Mouse (Mus musculus): ENCODE results near the gene Sgpp1. TPM values are rescaled to one million over a fixed set of nuclear protein-coding genes. Genes with fewer than 3 reads are reported as not detected.

Sgpp1 gene
- total RNA-seq (2021), result 10 to 100 TPM; 30.2 to 32.9 TPM
- long read RNA-seq, experiment 1, transcript Sgpp1-201 (3 exons, 3,323 nt), result major isoform, 45 of 49 reads
- long read RNA-seq, experiment 1, partial matches to known transcripts, result 0 of 49 reads
- long read RNA-seq, experiment 1, other reads (novel, unspliced or antisense), result 3 of 49 reads
- long read RNA-seq, experiment 2, transcript Sgpp1-201 (3 exons, 3,323 nt), result major isoform, 37 of 38 reads
- long read RNA-seq, experiment 2, partial matches to known transcripts, result 1 of 38 reads
- long read RNA-seq, experiment 2, other reads (novel, unspliced or antisense), result 0 of 38 reads

- DNase-seq (ENCODE audit: low spot score in 2 of 2), result peak; percentile 75 to 85
These were observed at the start of gene Sgpp1 for GRCm38 (mm10) chr12:75735246-75736200. Gene Sgpp1 (minus strand): TSS chr12:75735729.

GRCm38 (mm10) chr12:75784271-75784751 is 48.8 kb upstream of the Sgpp1 start:
- no peak for DNase-seq (ENCODE audit: low spot score in 2 of 2)

DNA sequence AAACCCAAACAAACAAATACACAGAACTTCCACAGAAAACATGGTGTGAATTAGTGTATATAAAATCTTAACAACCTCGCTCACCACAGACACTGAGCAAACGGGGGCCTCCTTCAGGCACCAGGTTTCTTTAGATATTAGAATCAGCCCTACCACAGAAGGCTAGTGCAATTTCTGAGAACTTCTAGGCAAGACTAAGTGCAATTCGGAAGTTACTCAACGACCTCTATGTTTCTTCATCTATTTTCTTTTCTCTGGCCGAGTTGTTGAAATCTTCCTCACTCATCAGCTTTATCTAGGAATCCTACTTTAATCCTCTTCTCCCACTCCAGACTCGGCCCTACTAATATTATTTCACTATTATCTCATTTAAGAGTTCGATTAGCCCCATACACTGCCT is 46.5 kb upstream of the Sgpp1 start:
- no peak for DNase-seq (ENCODE audit: low spot score in 2 of 2)

DNA sequence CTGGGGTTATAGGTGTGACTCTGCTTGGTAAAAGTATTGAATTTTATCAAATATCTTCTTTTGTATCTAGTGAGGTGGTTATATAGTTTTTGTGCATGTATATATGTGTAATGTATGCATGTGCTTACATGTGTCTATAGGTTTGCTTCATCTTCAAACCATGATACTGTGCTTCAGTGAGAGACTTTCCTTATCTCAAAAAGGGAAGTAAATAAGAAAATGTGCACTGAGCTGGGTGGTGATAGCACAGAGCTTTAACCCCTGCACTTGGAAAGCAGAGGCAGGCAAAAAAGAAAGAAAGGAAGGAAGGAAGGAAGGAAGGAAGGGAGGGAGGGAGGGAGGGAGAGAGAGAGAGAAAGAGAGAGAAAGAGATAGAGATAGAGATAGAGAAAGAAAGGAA is 45.9 kb upstream of the Sgpp1 start:
- no peak for DNase-seq (ENCODE audit: low spot score in 2 of 2)

GRCm38 (mm10) chr12:75772424-75773034 is 37.0 kb upstream of the Sgpp1 start:
- peak; percentile 34 to 58 for DNase-seq (ENCODE audit: low spot score in 2 of 2)

DNA sequence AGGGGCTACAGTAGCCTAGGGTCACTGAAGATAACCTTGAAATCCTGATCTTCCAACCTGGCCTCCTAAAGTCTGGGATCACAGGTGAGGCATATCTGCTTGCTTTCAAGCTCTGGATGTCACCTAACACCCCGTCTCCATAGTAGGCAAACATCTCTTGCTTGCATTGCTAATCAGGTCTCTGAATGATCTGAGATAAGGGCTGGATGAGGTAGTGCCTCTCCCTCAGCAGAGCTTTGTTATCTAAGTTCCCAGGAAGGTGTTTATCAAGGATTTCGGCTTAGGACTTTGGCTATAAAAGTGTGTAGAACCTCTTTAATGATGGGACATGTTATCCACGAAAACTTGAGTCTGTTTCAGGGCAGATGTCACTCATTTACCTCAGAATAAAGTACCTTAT is 35.9 kb upstream of the Sgpp1 start:
- DNase-seq (ENCODE audit: low spot score in 2 of 2), result no peak

- DNase-seq (ENCODE audit: low spot score in 2 of 2), result no peak
These were observed 31.4 kb upstream of the Sgpp1 start for GRCm38 (mm10) chr12:75766885-75767317.

DNA sequence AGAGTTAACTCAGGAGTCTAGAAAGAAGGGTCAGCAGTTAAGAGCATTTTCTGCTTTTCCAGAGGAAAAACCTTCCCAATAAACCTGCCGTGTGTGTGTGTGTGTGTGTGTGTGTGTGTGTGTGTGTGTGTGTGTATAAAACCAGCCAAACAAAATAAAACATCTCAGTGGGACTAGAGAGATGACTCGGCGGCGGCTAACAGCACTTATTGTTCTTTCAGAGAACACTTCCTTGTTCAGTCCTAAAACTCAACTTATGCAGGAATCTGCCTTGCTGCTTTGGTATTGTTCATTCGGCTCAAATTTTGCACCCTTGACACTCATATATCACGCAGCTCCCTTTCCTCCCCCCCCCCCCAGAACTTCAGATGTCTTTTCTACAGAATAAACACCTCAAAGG is 30.9 kb upstream of the Sgpp1 start:
- no peak for DNase-seq (ENCODE audit: low spot score in 2 of 2)

DNA sequence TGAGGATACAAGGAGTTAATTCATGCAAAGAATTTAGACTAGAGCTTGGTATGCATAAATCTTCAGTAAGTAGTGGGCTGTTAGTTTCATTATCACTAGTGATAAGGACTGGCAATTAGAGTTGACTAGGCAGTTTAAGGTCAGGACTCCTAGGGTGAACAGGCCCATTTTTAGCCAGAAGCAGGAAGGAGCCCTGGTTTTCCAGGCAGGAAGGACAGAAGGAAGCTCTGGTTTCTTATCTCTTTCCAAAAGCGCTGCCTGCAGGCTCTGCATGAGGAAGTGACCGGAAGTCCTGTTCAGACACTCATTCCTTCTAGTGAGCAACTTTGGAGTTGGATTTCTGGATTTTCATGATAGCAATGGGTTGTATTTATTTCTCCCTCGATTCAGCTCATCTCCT is 30.2 kb upstream of the Sgpp1 start:
- DNase-seq (ENCODE audit: low spot score in 2 of 2), result no peak

GRCm38 (mm10) chr12:75756387-75756786 is 20.9 kb upstream of the Sgpp1 start:
- no peak for DNase-seq (ENCODE audit: low spot score in 2 of 2)

GRCm38 (mm10) chr12:75753730-75754129 is 18.2 kb upstream of the Sgpp1 start:
- DNase-seq (ENCODE audit: low spot score in 2 of 2), result no peak

GRCm38 (mm10) chr12:75752077-75752476 is 16.5 kb upstream of the Sgpp1 start:
- DNase-seq (ENCODE audit: low spot score in 2 of 2), result no peak

DNA sequence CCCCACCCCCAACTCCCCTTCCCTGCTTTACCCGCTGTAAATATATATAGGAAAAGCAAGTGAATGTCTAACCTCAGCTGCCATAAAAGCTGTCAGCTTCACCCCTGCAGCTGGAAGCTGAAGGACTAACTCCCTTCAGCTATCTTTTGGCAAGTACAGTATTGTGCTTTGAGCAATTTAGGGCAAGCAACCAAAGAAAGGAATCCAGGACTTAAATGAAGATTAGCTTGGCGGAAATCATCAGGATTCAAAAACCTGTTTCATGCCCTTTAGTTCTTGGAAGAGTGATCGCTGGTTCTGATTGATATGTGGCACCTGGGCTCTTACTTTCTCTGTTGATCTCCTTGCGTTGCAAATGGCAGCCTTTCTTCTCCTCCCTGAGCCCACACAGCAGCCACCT is 13.0 kb upstream of the Sgpp1 start:
- no peak for DNase-seq (ENCODE audit: low spot score in 2 of 2)

- DNase-seq (ENCODE audit: low spot score in 2 of 2), result no peak
These were observed 10.3 kb upstream of the Sgpp1 start for GRCm38 (mm10) chr12:75745697-75746290.

- DNase-seq (ENCODE audit: low spot score in 2 of 2), result no peak
These were observed 6.6 kb upstream of the Sgpp1 start for GRCm38 (mm10) chr12:75742101-75742500.

GRCm38 (mm10) chr12:75741273-75741672 is 5.7 kb upstream of the Sgpp1 start:
- DNase-seq (ENCODE audit: low spot score in 2 of 2), result no peak

GRCm38 (mm10) chr12:75740451-75740850 is 4.9 kb upstream of the Sgpp1 start:
- no peak for DNase-seq (ENCODE audit: low spot score in 2 of 2)

GRCm38 (mm10) chr12:75739611-75740010 is 4.1 kb upstream of the Sgpp1 start:
- no peak for DNase-seq (ENCODE audit: low spot score in 2 of 2)

DNA sequence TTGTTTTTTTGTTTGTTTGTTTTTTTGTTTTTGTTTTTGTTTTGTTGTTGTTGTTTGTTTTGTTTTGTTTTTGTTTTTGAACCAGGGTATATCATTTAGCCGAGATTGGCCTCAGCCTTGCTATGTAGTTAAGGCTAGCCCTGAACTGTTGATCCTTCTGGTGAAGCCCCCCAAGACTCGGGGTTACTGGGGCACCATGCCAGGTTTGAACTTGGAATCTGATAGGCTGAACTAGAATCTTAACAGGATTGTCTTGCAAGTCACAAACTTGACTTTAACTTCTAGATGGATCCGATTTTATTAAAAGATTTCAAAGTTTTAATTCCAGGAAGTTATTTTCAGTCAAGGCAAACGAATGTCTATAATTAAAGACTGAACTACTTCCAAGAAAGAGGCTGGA is 767 bp upstream of the Sgpp1 start:
- no peak for DNase-seq (ENCODE audit: low spot score in 2 of 2)

DNA sequence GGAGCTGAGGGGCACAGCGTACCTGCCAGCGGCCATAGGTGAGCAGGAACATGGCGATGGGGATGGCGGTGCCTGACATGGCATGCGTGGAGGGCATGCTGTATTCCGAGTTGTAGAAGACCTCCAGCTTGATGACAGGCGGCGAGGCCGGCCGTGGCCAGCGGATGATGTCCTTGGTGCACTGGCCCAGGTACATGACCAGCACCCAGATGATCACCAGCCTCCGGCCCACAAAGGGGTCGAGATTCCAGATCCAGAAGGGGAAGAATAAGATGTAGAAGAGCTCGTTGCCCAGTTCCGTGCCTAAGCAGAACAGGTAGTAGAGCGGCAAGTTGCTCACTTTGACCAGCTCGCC is 661 bp downstream of the Sgpp1 start:
- DNase-seq (ENCODE audit: low spot score in 2 of 2), result no peak

- no peak for DNase-seq (ENCODE audit: low spot score in 2 of 2)
These were observed 1.4 kb downstream of the Sgpp1 start for GRCm38 (mm10) chr12:75734167-75734566.

Measured in left cerebral cortex, adult 18-20 months (tissue).